Mouse (Mus musculus) neural tube, embryonic 12.5 days (tissue): ENCODE data around the gene Fam198a. TPM values are rescaled to one million over a fixed set of nuclear protein-coding genes. Genes with fewer than 3 reads are reported as not detected.

Experiments used
- ATAC-seq: fragments of 200-750 bp; cut with Nextera tagmentation; 2 replicates; pipeline ENCODE4 v1.8.0; 2017; ENCODE audit warnings: low read depth, mild to moderate bottlenecking, moderate TSS enrichment, moderate library complexity; ENCODE audit not compliant: low FRiP score
- H3K27ac ChIP-seq: fragments of 300-500 bp; sonication (generic); 2 replicates; pipeline ENCODE4 v1.5.1; 2016
- H3K27me3 ChIP-seq: fragments of 300-500 bp; sonication (generic); replicated peaks from 2 replicates; pipeline ENCODE4 v1.6.1; 2016; ENCODE audit warnings: mild to moderate bottlenecking
- H3K36me3 ChIP-seq: fragments of 300-500 bp; sonication (generic); 2 replicates; pipeline ENCODE4 v1.6.1; 2016; ENCODE audit warnings: mild to moderate bottlenecking
- H3K4me1 ChIP-seq: fragments of 300-500 bp; sonication (generic); 2 replicates; pipeline ENCODE4 v1.6.1; 2016
- H3K4me2 ChIP-seq: fragments of 300-500 bp; sonication (generic); replicated peaks from 2 replicates; pipeline ENCODE4 v1.6.1; 2016; ENCODE audit warnings: mild to moderate bottlenecking
- H3K4me3 ChIP-seq: fragments of 300-500 bp; sonication (generic); 2 replicates; pipeline ENCODE4 v1.5.1; 2016
- H3K9ac ChIP-seq: fragments of 300-500 bp; sonication (generic); 2 replicates; pipeline ENCODE4 v1.6.1; 2016; ENCODE audit warnings: mild to moderate bottlenecking
- H3K9me3 ChIP-seq: fragments of 300-500 bp; sonication (generic); 2 replicates; pipeline ENCODE4 v1.6.1; 2016; ENCODE audit warnings: mild to moderate bottlenecking
- WGBS: fragments of 180-500 bp; shearing (Covaris S2); methylation state at CpG from one replicate; pipeline ENCODE4 v1.1.7; 2016; 5-methylcytosine and 5-hydroxymethylcytosine counted together
- polyA plus RNA-seq: library from polyadenylated mRNA; unstranded; fragments of >200 nt; fragmentation: Nextera tagmentation; extraction: Ambion mirVana; gene quantifications from 2 replicates; pipeline ENCODE4 v1.2.1, GENCODE M21; 2016

Fam198a gene
- polyA plus RNA-seq, 1 experiment from 2014 or later, result 1.1 TPM

DNA sequence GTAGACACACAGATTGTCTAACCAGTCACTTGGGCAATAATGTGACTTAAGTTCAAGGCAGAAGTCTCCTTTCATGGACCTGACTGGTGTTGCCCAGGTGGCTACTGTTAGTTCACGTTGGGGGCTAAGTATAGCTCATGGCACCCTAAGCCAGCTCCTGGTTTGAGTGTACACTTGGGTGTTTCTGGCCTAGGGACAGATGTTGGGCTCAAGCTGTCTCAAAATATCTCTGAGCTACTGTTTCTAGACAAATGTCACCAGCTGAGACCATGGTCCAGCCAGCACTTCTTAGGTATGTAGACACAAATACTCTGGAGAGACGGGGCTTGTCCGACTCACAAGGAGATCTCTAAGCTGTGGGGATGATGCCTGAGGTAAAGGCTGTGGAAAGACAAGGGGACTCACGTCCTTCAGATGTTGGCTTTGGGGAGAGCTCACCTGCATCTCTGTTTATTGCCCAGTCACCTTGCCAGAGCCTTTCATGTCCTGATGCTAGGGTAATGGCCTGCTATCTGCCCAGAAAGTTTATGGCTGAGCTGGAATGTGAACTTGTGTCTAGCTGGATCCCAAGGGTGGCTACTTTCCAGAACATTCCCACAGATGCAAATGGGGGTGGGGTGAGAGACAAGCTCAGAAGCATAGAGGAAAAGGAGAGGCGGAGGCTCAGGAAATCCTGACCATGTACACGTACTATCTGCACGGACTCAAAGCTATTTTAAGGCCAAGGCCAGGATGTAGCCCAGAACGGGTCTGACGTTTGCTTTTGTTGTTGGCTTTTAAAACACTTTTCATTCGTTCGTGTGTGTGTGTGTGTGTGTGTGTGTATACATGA is 77.3 kb downstream of the Fam198a start:
- Histone ChIP-seq H3K9me3 (no peaks in the 10 kb centered on the region), H3K27ac (no peak overlapping the region), H3K4me3 (no peak overlapping the region), H3K27me3 (no peaks in the 10 kb centered on the region), H3K4me2 (no peak overlapping the region), H3K9ac (no peak overlapping the region), H3K36me3 (no peaks in the 10 kb centered on the region), H3K4me1 (peaks cover 13% of the 10 kb centered on the region; the same call in 1 of the 2 replicates)
- no peak for ATAC-seq
- 87% methylated on average over 11 of the region's 11 CpGs for WGBS

GRCm38 (mm10) chr9:122029765-122030164 is 79.0 kb downstream of the Fam198a start:
- no peaks in the 10 kb centered on the region for H3K9me3 ChIP-seq
- WGBS, result 90% methylated on average over 7 of the region's 7 CpGs
- no peak overlapping the region for H3K27ac ChIP-seq
- H3K4me3 ChIP-seq, result no peak overlapping the region
- no peak for ATAC-seq
- peaks cover 13% of the 10 kb centered on the region; the same call in 1 of the 2 replicates for H3K4me1 ChIP-seq
- no peaks in the 10 kb centered on the region for H3K36me3 ChIP-seq
- no peak overlapping the region for H3K9ac ChIP-seq
- no peaks in the 10 kb centered on the region for H3K27me3 ChIP-seq
- H3K4me2 ChIP-seq, result no peak overlapping the region

Other genes with a start within 250 kb of the Fam198a start
- 21.5 and 23.5 TPM in 2 replicates for gene Sec22c, start 245.5 kb upstream of the Fam198a start, polyA plus RNA-seq
- gene Ss18l2, start 240.7 kb upstream of the Fam198a start, polyA plus RNA-seq, result 131 and 134 TPM in 2 replicates
- gene Nktr, start 231.8 kb upstream of the Fam198a start, polyA plus RNA-seq, result 57.6 and 64.5 TPM in 2 replicates
- 13.1 and 19.2 TPM in 2 replicates for gene Zfp651, start 191.7 kb upstream of the Fam198a start, polyA plus RNA-seq
- gene Klhl40, start 173.4 kb upstream of the Fam198a start, polyA plus RNA-seq, result 2.1 and 2.8 TPM in 2 replicates
- gene Hhatl, start 158.5 kb upstream of the Fam198a start, polyA plus RNA-seq, result not detected in 2 replicates
- 4.0 and 4.8 TPM in 2 replicates for gene Ccdc13, start 111.5 kb upstream of the Fam198a start, polyA plus RNA-seq
- gene Higd1a, start 92.6 kb upstream of the Fam198a start, polyA plus RNA-seq, result 134 and 147 TPM in 2 replicates
- gene Ackr2, start 52.6 kb upstream of the Fam198a start, polyA plus RNA-seq, result 0.48 and 0.95 TPM in 2 replicates
- gene Cyp8b1, start 34.7 kb upstream of the Fam198a start, polyA plus RNA-seq, result not detected in 2 replicates
- gene Pomgnt2, start 46.1 kb downstream of the Fam198a start, polyA plus RNA-seq, result 16.2 and 17.0 TPM in 2 replicates
- gene Snrk, start 166.3 kb downstream of the Fam198a start, polyA plus RNA-seq, result 48.9 and 51.0 TPM in 2 replicates